Mouse (Mus musculus) spleen, adult 2 months (tissue): ENCODE results near the gene Tlk1.

Experiments used
- CTCF ChIP-seq: fragments of 200-500 bp; IDR thresholded peaks from 2 replicates; pipeline ENCODE4 v1.5.1; 2011; ENCODE audit warnings: mild to moderate bottlenecking, inconsistent platforms; ENCODE audit not compliant: insufficient read depth, insufficient read length, insufficient replicate concordance; ENCODE audit errors: extremely low read depth
- POLR2A ChIP-seq: fragments of 200-500 bp; IDR thresholded peaks from 2 replicates; pipeline ENCODE4 v1.6.1; 2011; ENCODE audit warnings: low read depth, low read length, inconsistent platforms

- TF ChIP-seq CTCF = no peak
- no peak for TF ChIP-seq POLR2A
These were observed 5.2 kb upstream of the Tlk1 start for GRCm38 (mm10) chr2:70830683-70831082.
